Mouse (Mus musculus): ENCODE results near the gene Ism2. TPM values are rescaled to one million over a fixed set of nuclear protein-coding genes. Genes with fewer than 3 reads are reported as not detected.

The Ism2 gene
- not detected for polyA plus RNA-seq (2014; fragmentation: Illumina TruSeq; extraction: RNeasy Lipid Tissue Mini Kit (QIAGEN cat#74804); ENCODE audit: low read depth, low replicate concordance)

DNA sequence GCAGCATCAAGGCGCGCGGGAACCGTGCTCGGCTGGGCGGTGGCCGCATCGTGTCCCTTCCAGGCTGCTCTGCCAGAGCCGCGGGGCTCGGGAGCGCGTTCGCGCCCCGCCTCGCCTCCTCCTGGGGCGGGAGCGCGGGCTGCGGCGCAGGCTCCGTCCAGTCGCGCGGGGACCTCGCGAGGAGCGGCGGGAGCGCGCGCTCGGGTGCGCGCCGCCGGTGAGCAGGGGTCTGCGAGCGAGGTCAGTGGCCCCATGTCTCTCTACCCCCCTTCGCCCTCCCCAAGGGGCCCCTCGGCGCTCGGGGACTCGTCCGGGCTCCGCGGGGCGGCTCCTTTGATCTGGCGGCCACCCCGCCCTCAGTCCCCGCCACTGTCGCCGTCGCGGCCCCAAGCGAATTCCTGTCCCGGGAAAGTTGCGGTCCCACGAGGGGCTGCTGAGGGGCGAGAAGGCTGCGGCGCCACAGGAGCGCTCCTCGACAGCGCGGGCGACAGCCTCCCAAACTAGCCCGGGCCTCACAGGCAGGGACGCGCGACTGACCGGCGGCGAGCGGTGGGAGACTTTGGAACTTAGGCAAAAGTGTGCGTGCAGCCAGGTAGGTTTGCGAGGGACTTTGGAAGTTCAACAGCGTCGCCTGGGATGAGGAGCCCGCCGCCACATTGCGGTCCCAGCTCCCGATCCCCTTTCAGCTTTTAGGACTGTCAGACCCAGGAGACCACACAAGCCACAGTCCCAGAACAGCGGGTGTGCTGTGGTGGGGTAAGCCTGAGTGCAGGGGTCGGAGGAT is at the start of gene Ism2:
Gene Ism2 (minus strand): TSS at position 49 of the 784 bp plus-strand sequence.

GRCm38 (mm10) chr12:87266108-87266826 is 33.2 kb downstream of the Ism2 start, which contains the start of the genes Vipas39 and Ahsa1:
Gene Vipas39 (minus strand): TSS chr12:87266256.
Gene Ahsa1 (plus strand): TSS chr12:87266479.

GRCm38 (mm10) chr12:87238632-87239031 is 60.9 kb downstream of the Ism2 start, which contains the start of gene Noxred1:
Gene Noxred1 (minus strand): TSS chr12:87238732.

Other genes with a start within 250 kb of the Ism2 start
- not detected for gene Ngb, start 197.2 kb downstream of the Ism2 start, polyA plus RNA-seq (2014; fragmentation: Illumina TruSeq; extraction: RNeasy Lipid Tissue Mini Kit (QIAGEN cat#74804); ENCODE audit: low read depth, low replicate concordance)
- 66.3 TPM for gene Gstz1, start 152.5 kb downstream of the Ism2 start, polyA plus RNA-seq (2014; fragmentation: Illumina TruSeq; extraction: RNeasy Lipid Tissue Mini Kit (QIAGEN cat#74804); ENCODE audit: low read depth, low replicate concordance)
- gene Pomt2, start 151.7 kb downstream of the Ism2 start, polyA plus RNA-seq (2014; fragmentation: Illumina TruSeq; extraction: RNeasy Lipid Tissue Mini Kit (QIAGEN cat#74804); ENCODE audit: low read depth, low replicate concordance), result 10.7 TPM
- not detected for gene Samd15, start 100.0 kb downstream of the Ism2 start, polyA plus RNA-seq (2014; fragmentation: Illumina TruSeq; extraction: RNeasy Lipid Tissue Mini Kit (QIAGEN cat#74804); ENCODE audit: low read depth, low replicate concordance)
- gene Tmed8, start 99.3 kb downstream of the Ism2 start, polyA plus RNA-seq (2014; fragmentation: Illumina TruSeq; extraction: RNeasy Lipid Tissue Mini Kit (QIAGEN cat#74804); ENCODE audit: low read depth, low replicate concordance), result 5.4 TPM
- 1.3 TPM for gene Noxred1, start 61.0 kb downstream of the Ism2 start, polyA plus RNA-seq (2014; fragmentation: Illumina TruSeq; extraction: RNeasy Lipid Tissue Mini Kit (QIAGEN cat#74804); ENCODE audit: low read depth, low replicate concordance)
- 32.3 TPM for gene Vipas39, start 33.4 kb downstream of the Ism2 start, polyA plus RNA-seq (2014; fragmentation: Illumina TruSeq; extraction: RNeasy Lipid Tissue Mini Kit (QIAGEN cat#74804); ENCODE audit: low read depth, low replicate concordance)
- 181 TPM for gene Ahsa1, start 33.2 kb downstream of the Ism2 start, polyA plus RNA-seq (2014; fragmentation: Illumina TruSeq; extraction: RNeasy Lipid Tissue Mini Kit (QIAGEN cat#74804); ENCODE audit: low read depth, low replicate concordance)
- 15.7 TPM for gene Sptlc2, start 88.7 kb upstream of the Ism2 start, polyA plus RNA-seq (2014; fragmentation: Illumina TruSeq; extraction: RNeasy Lipid Tissue Mini Kit (QIAGEN cat#74804); ENCODE audit: low read depth, low replicate concordance)
- gene Slirp, start 144.2 kb upstream of the Ism2 start, polyA plus RNA-seq (2014; fragmentation: Illumina TruSeq; extraction: RNeasy Lipid Tissue Mini Kit (QIAGEN cat#74804); ENCODE audit: low read depth, low replicate concordance), result 78.2 TPM
- gene Alkbh1, start 144.3 kb upstream of the Ism2 start, polyA plus RNA-seq (2014; fragmentation: Illumina TruSeq; extraction: RNeasy Lipid Tissue Mini Kit (QIAGEN cat#74804); ENCODE audit: low read depth, low replicate concordance), result 8.1 TPM
- 52.6 TPM for gene Snw1, start 172.6 kb upstream of the Ism2 start, polyA plus RNA-seq (2014; fragmentation: Illumina TruSeq; extraction: RNeasy Lipid Tissue Mini Kit (QIAGEN cat#74804); ENCODE audit: low read depth, low replicate concordance)
- not detected for gene Gm5788, start 195.0 kb upstream of the Ism2 start, polyA plus RNA-seq (2014; fragmentation: Illumina TruSeq; extraction: RNeasy Lipid Tissue Mini Kit (QIAGEN cat#74804); ENCODE audit: low read depth, low replicate concordance)
- gene Gm8300, start 214.6 kb upstream of the Ism2 start, polyA plus RNA-seq (2014; fragmentation: Illumina TruSeq; extraction: RNeasy Lipid Tissue Mini Kit (QIAGEN cat#74804); ENCODE audit: low read depth, low replicate concordance), result not detected

All from heart, adult 10 weeks (tissue).